Mouse (Mus musculus) lung, embryonic 15.5 days (tissue): ENCODE results near the gene Arg2. TPM values are rescaled to one million over a fixed set of nuclear protein-coding genes. Genes with fewer than 3 reads are reported as not detected.

ENCODE experiments used
- polyA plus RNA-seq: library from polyadenylated mRNA; unstranded; fragments of >200 nt; fragmentation: Nextera tagmentation; extraction: Ambion mirVana; gene quantifications from 2 replicates; pipeline ENCODE4 v1.2.1, GENCODE M21; 2015

Arg2 gene
- polyA plus RNA-seq, 1 experiment from 2014 or later: 5.0 TPM

Other genes with a start within 250 kb of the Arg2 start
- gene Plek2, start 223.8 kb upstream of the Arg2 start, polyA plus RNA-seq: 6.0 and 7.1 TPM in 2 replicates
- 5.4 and 7.3 TPM in 2 replicates for gene Tmem229b, start 123.2 kb upstream of the Arg2 start, polyA plus RNA-seq
- 3.3 and 3.4 TPM in 2 replicates for gene Plekhh1, start 101.6 kb upstream of the Arg2 start, polyA plus RNA-seq
- 23.9 and 28.6 TPM in 2 replicates for gene Pigh, start 41.1 kb upstream of the Arg2 start, polyA plus RNA-seq
- 87.5 and 90.0 TPM in 2 replicates for gene Vti1b, start 41.9 kb downstream of the Arg2 start, polyA plus RNA-seq
- gene Rdh11, start 61.5 kb downstream of the Arg2 start, polyA plus RNA-seq: 23.2 and 24.1 TPM in 2 replicates
- 1.7 and 1.8 TPM in 2 replicates for gene Rdh12, start 78.1 kb downstream of the Arg2 start, polyA plus RNA-seq
- 10.9 and 12.3 TPM in 2 replicates for gene Zfyve26, start 165.5 kb downstream of the Arg2 start, polyA plus RNA-seq
- gene Rad51b, start 166.5 kb downstream of the Arg2 start, polyA plus RNA-seq: 7.6 and 9.0 TPM in 2 replicates